Mouse (Mus musculus) lung, adult 2 months (tissue): ENCODE data around the gene Zkscan16.

ENCODE experiments used
- CTCF ChIP-seq: fragments of 200-500 bp; IDR thresholded peaks from 2 replicates; pipeline ENCODE4 v1.5.1; 2011; ENCODE audit warnings: mild to moderate bottlenecking, low read length, control low read depth; ENCODE audit not compliant: insufficient read depth
- POLR2A ChIP-seq: fragments of 200-500 bp; IDR thresholded peaks from 2 replicates; pipeline ENCODE4 v1.6.1; 2011; ENCODE audit warnings: low read depth, mild to moderate bottlenecking, control low read depth, low read length, borderline replicate concordance; ENCODE audit errors: extremely low read depth

- TF ChIP-seq POLR2A = peak; percentile 61; the same call in 1 of the 2 replicates
- no peak for TF ChIP-seq CTCF
Measured at GRCm38 (mm10) chr4:58912629-58913335, 30.6 kb upstream of the Zkscan16 start, which contains the start of gene Ecpas.
